Mouse (Mus musculus): ENCODE measurements around the gene Mettl1. TPM values are rescaled to one million over a fixed set of nuclear protein-coding genes. Genes with fewer than 3 reads are reported as not detected.
"Not testable (repeated sequence)": the region's sequence is repeated elsewhere in the genome, so short reads cannot be mapped to it uniquely, and the experiment has no call there.

The Mettl1 gene
- polyA plus RNA-seq, 1 experiment: 15.7 TPM

DNA sequence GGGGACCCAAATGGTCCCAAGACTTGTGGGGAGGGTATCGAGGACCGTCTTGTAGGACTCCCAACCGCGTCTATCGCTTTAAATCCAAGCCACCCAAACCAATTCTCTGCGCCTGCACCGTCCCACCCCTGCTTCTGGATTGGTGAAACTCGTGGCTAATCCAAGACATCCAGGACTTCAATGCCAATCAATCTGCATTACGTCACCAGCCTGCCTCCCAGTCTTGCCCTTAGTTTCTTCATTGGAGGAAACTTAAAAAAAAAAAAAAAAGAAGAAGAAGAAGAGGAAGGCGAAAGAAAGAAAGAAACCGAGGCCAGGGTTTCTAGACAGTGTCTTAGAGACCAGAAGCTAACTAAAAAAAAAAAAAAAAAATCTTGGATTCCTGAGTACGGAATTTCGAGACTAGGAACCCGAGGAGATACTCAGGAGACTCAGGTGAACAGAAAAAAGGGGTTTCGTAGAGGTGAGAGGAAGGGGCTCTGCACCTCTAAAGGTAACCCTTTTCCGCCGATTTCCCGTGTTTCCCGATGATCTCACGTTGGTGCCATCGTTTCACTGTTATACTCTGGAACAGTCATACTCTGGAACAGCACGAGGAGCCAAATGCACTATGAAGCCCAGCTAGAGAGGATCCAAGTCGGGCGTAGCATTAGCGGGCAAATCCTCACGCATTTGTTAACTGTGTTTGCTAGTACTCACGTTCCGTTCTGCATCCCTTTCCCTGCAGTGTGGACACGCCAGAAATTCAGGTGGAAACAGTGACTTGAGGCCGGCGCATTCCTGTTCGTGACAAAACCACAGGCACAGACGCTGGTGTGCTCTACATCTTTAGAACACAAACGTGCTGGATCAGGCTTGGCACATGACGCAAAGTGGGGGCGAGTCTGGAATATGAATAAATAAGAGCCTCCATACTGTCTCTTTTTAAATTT lies 29.2 kb downstream of the Mettl1 start, which contains the start of gene Tspan31:
TSS of gene Tspan31 (minus strand) at position 75 of the 932 bp plus-strand sequence.
- WGBS: 2% methylated on average over 36 of the region's 36 CpGs
- peaks cover 10% of the 10 kb centered on the region for H3K36me3 ChIP-seq (ENCODE audit: control insufficient read depth, insufficient read depth, low read length)
- H3K27me3 ChIP-seq (ENCODE audit: control insufficient read depth, insufficient read depth, low read length): no peaks in the 10 kb centered on the region
- peak; percentile 38 for DNase-seq
- TF ChIP-seq POLR2A (IDR thresholded peaks at IDR 0.05; ENCODE audit: control insufficient read depth, extremely low read depth, insufficient read depth, low read length, poor library complexity) (no peak), CTCF (IDR thresholded peaks at IDR 0.05; ENCODE audit: borderline replicate concordance, control insufficient read depth, extremely low read depth, insufficient read depth, low read length, poor library complexity) (no peak)
- H3K4me3 ChIP-seq (ENCODE audit: control insufficient read depth, insufficient read depth, low read length): peak within 1 kb of the TSS; percentile 44
- H3K4me1 ChIP-seq (replicated peaks; ENCODE audit: control insufficient read depth, insufficient read depth, low read length): peaks cover 17% of the 10 kb centered on the region
- peak within 1 kb of the TSS; percentile 2; the same call in 1 of the 2 replicates for H3K27ac ChIP-seq (ENCODE audit: control insufficient read depth, insufficient read depth, low read length)

GRCm38 (mm10) chr10:127071203-127071602 lies 30.0 kb downstream of the Mettl1 start:
- 81% methylated on average over 9 of the region's 9 CpGs for WGBS
- no peak for DNase-seq
- peaks cover 4% of the 10 kb centered on the region; the same call in 1 of the 2 replicates for H3K36me3 ChIP-seq (ENCODE audit: control insufficient read depth, insufficient read depth, low read length)
- TF ChIP-seq CTCF (IDR thresholded peaks at IDR 0.05; ENCODE audit: borderline replicate concordance, control insufficient read depth, extremely low read depth, insufficient read depth, low read length, poor library complexity) (no peak), POLR2A (IDR thresholded peaks at IDR 0.05; ENCODE audit: control insufficient read depth, extremely low read depth, insufficient read depth, low read length, poor library complexity) (no peak)
- H3K4me3 ChIP-seq (ENCODE audit: control insufficient read depth, insufficient read depth, low read length): no peak overlapping the region
- H3K4me1 ChIP-seq (replicated peaks; ENCODE audit: control insufficient read depth, insufficient read depth, low read length): peaks cover 23% of the 10 kb centered on the region
- H3K27me3 ChIP-seq (ENCODE audit: control insufficient read depth, insufficient read depth, low read length): no peaks in the 10 kb centered on the region
- no peak overlapping the region for H3K27ac ChIP-seq (ENCODE audit: control insufficient read depth, insufficient read depth, low read length)

GRCm38 (mm10) chr10:127072270-127072669 lies 31.1 kb downstream of the Mettl1 start:
- not testable (repeated sequence) for H3K27me3 ChIP-seq (ENCODE audit: control insufficient read depth, insufficient read depth, low read length); H3K4me3 ChIP-seq (ENCODE audit: control insufficient read depth, insufficient read depth, low read length); H3K27ac ChIP-seq (ENCODE audit: control insufficient read depth, insufficient read depth, low read length); H3K36me3 ChIP-seq (ENCODE audit: control insufficient read depth, insufficient read depth, low read length); DNase-seq
- WGBS: 78% methylated on average over 4 of the region's 4 CpGs
- H3K4me1 ChIP-seq (replicated peaks; ENCODE audit: control insufficient read depth, insufficient read depth, low read length): peaks cover 30% of the 10 kb centered on the region

DNA sequence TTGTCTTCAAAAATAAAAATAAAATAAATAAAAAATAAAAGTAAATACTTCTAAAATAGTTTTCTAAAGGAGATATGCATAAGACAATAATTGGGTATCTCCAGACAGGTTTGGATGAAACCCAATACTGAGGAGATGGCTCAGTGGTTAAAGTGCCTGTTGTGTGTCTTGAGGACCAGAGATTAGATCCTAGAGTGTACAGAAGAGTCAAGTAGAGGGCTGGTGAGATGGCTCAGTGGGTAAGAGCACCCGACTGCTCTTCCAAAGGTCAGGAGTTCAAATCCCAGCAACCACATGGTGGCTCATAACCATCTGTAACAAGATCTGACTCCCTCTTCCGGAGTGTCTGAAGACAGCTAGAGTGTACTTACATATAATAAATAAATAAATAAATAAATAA lies 31.8 kb downstream of the Mettl1 start:
- H3K4me3 ChIP-seq (ENCODE audit: control insufficient read depth, insufficient read depth, low read length); H3K27me3 ChIP-seq (ENCODE audit: control insufficient read depth, insufficient read depth, low read length); H3K36me3 ChIP-seq (ENCODE audit: control insufficient read depth, insufficient read depth, low read length); H3K27ac ChIP-seq (ENCODE audit: control insufficient read depth, insufficient read depth, low read length); DNase-seq: not testable (repeated sequence)
- peaks cover 35% of the 10 kb centered on the region for H3K4me1 ChIP-seq (replicated peaks; ENCODE audit: control insufficient read depth, insufficient read depth, low read length)
- WGBS: 95% methylated on average over 2 of the region's 2 CpGs

- Histone ChIP-seq H3K27ac (ENCODE audit: control insufficient read depth, insufficient read depth, low read length) (no peak overlapping the region), H3K4me1 (replicated peaks; ENCODE audit: control insufficient read depth, insufficient read depth, low read length) (peaks cover 40% of the 10 kb centered on the region), H3K27me3 (ENCODE audit: control insufficient read depth, insufficient read depth, low read length) (no peaks in the 10 kb centered on the region), H3K4me3 (ENCODE audit: control insufficient read depth, insufficient read depth, low read length) (no peak overlapping the region), H3K36me3 (ENCODE audit: control insufficient read depth, insufficient read depth, low read length) (no peaks in the 10 kb centered on the region)
- no peak for DNase-seq
- no peak for TF ChIP-seq POLR2A (IDR thresholded peaks at IDR 0.05; ENCODE audit: control insufficient read depth, extremely low read depth, insufficient read depth, low read length, poor library complexity)
- no peak for TF ChIP-seq CTCF (IDR thresholded peaks at IDR 0.05; ENCODE audit: borderline replicate concordance, control insufficient read depth, extremely low read depth, insufficient read depth, low read length, poor library complexity)
- 96% methylated on average over 1 of the region's 1 CpGs for WGBS
Observed at GRCm38 (mm10) chr10:127073981-127074380, 32.8 kb downstream of the Mettl1 start.

- 7% methylated on average over 9 of the region's 9 CpGs for WGBS
- H3K4me1 ChIP-seq (replicated peaks; ENCODE audit: control insufficient read depth, insufficient read depth, low read length): peaks cover 29% of the 10 kb centered on the region
- peak within 1 kb of the TSS; percentile 73 for H3K27ac ChIP-seq (ENCODE audit: control insufficient read depth, insufficient read depth, low read length)
- TF ChIP-seq CTCF (IDR thresholded peaks at IDR 0.05; ENCODE audit: borderline replicate concordance, control insufficient read depth, extremely low read depth, insufficient read depth, low read length, poor library complexity) (peak; percentile 80; the same call in 1 of the 2 replicates), POLR2A (IDR thresholded peaks at IDR 0.05; ENCODE audit: control insufficient read depth, extremely low read depth, insufficient read depth, low read length, poor library complexity) (peak; percentile 77)
- H3K4me3 ChIP-seq (ENCODE audit: control insufficient read depth, insufficient read depth, low read length): peak within 1 kb of the TSS; percentile 80
- H3K36me3 ChIP-seq (ENCODE audit: control insufficient read depth, insufficient read depth, low read length): peaks cover 6% of the 10 kb centered on the region; the same call in 1 of the 2 replicates
- no peaks in the 10 kb centered on the region for H3K27me3 ChIP-seq (ENCODE audit: control insufficient read depth, insufficient read depth, low read length)
- DNase-seq: peak; percentile 90
Observed at GRCm38 (mm10) chr10:127075080-127075479, 33.9 kb downstream of the Mettl1 start, which contains the start of gene Agap2. Gene Agap2, plus strand, starts transcription at chr10:127075284.
